Mouse (Mus musculus) v-Abl transformed pro-B cells (cell line): ENCODE measurements around the gene Unc13a.

Experiments used
- in situ Hi-C, 2 experiments: fragments of 400-800 bp; cut with MboI; formaldehyde crosslinking; loops; one replicate each; pipeline ENCODE4 v1.15.1; 2025; ENCODE audit not compliant: unreplicated experiment in 2 of 2

Unc13a gene

GRCm38 (mm10) chr8:71670198-71670597, 1.4 kb downstream of the Unc13a start:
- in situ Hi-C loops, result loop anchor here (25.0 kb wide), 1 partner anchor 783 kb away; the partner anchor contains the start of genes Rpl18a (in 2 of the 2) and Slc5a5 (in 2 of the 2)

- in situ Hi-C loops, result loop anchor here (25.0 kb wide), 1 partner anchor 781 kb away; the partner anchor contains the start of genes Rpl18a (in 2 of the 2) and Slc5a5 (in 2 of the 2)
These were observed 3.2 kb downstream of the Unc13a start for GRCm38 (mm10) chr8:71668220-71668975.

- in situ Hi-C loops, result loop anchor here (25.0 kb wide), 1 partner anchor 780 kb away; the partner anchor contains the start of genes Rpl18a (in 2 of the 2) and Slc5a5 (in 2 of the 2)
These were observed 4.3 kb downstream of the Unc13a start for GRCm38 (mm10) chr8:71667256-71667655.

GRCm38 (mm10) chr8:71666855-71667254, 4.7 kb downstream of the Unc13a start:
- in situ Hi-C loops, result loop anchor here (25.0 kb wide), 1 partner anchor 780 kb away; the partner anchor contains the start of genes Rpl18a (in 2 of the 2) and Slc5a5 (in 2 of the 2)

- in situ Hi-C loops, result loop anchor here (25.0 kb wide), 1 partner anchor 778 kb away; the partner anchor contains the start of genes Rpl18a (in 2 of the 2) and Slc5a5 (in 2 of the 2)
These were observed 6.0 kb downstream of the Unc13a start for GRCm38 (mm10) chr8:71665331-71666130.

- in situ Hi-C loops, result loop anchor here (5.0 to 25.0 kb wide), 3 partner anchors 98 to 773 kb away; partner anchors contain the start of genes Rpl18a (in 2 of the 2) and Slc5a5 (in 2 of the 2)
These were observed 11.0 kb downstream of the Unc13a start for GRCm38 (mm10) chr8:71660325-71661120.

GRCm38 (mm10) chr8:71659751-71660150, 11.8 kb downstream of the Unc13a start:
- in situ Hi-C loops, result loop anchor here (5.0 to 25.0 kb wide), 4 partner anchors 97 to 772 kb away; partner anchors contain the start of genes Rpl18a (in 2 of the 2) and Slc5a5 (in 2 of the 2)

DNA sequence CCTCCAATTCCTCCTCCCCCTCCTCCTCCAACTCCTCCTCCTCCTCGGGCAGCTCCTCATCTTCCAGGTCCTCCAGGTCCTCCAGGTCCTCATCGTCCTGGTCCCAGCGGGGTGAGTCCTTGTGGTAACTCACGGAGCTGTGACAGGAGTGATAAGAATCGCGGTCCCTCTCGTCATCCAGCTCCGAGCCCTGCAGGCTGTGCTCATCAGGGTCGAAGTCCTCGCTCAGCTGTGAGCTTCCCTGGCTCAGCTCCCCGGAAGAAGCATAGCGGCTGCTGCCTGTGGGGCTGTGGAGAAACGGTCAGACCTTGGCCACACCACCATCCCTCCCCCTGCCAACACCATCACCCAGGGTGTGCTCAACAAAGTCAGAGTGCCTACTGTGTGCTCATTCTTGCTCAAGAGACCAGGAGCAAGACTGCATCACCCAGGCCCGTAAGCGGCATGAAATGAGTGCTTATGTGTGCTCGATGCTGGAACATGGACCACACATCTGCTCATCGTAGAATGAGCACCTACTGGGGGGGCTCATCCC, 13.0 kb downstream of the Unc13a start:
- in situ Hi-C loops, result loop anchor here (5.0 to 25.0 kb wide), 2 partner anchors 166 to 771 kb away; partner anchors contain the start of genes Rpl18a (in 2 of the 2) and Slc5a5 (in 2 of the 2)

- in situ Hi-C loops, result loop anchor here (5.0 to 25.0 kb wide), 2 partner anchors 166 to 771 kb away; partner anchors contain the start of genes Rpl18a (in 2 of the 2) and Slc5a5 (in 2 of the 2)
These were observed 13.7 kb downstream of the Unc13a start for GRCm38 (mm10) chr8:71657816-71658215.

- in situ Hi-C loops, result loop anchor here (25.0 kb wide), 1 partner anchor 767 kb away; the partner anchor contains the start of genes Rpl18a (in 2 of the 2) and Slc5a5 (in 2 of the 2)
These were observed 17.0 kb downstream of the Unc13a start for GRCm38 (mm10) chr8:71654600-71654999.

DNA sequence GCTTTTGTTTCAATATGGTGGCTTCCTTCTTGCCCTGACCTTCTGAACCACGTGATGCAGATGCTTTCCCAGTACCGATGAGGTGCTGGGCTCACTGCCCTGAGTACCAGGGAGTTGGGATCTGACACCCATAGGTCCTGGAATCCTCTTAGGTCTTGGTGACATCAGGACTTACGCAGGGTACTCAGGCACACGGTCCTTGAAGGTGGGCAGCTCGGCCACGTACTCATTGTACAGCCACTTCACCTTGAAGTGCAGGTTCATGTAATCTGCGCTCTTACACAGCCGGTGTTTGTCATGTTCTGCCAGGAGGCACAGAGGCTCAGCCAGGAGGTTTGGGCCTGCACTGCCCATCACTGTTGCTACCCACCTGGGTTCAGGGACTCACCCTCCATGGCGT, 26.0 kb downstream of the Unc13a start:
- in situ Hi-C loops, result no loop called here

DNA sequence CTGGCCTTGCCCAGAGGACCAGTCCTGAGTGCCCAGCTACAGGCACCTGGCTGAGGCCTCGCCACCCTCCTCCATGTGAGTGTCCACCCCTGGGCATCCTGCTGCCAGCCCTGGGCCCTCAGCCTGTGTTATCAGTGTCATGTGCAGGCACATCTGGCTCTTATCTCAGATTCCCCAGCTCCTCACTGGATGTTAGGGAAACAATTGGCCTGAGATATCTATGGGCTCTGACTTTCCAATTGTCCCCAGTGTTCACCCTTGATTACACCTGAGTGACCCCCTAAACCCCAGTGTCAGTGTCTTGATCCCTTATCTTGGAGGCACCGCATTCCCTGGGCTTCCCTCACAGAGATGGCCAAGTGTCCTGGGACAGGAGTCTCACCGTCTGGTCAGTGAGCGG, 32.2 kb downstream of the Unc13a start:
- in situ Hi-C loops, result no loop called here

DNA sequence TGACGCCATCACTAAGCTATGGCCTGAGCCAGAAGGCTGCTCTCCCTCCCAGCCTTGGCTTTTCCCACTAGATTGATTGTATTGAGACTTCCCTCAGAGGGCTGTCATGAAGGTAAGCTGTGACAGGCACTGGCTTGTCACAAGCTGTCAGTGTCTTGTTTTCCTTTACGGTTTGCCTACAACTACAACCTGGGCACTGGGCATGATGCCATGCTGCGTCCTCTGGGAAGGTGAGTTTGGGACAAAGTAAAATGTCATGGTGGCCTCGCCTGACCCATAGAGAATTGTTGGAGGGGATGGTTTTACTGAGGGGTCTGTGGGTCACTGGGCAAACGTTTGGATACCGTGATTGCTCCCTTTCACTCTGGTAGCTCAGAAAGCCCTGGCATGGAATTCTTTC, 33.2 kb downstream of the Unc13a start:
- in situ Hi-C loops, result no loop called here

- in situ Hi-C loops, result no loop called here
These were observed 34.1 kb downstream of the Unc13a start for GRCm38 (mm10) chr8:71637149-71638095.

GRCm38 (mm10) chr8:71633981-71634667, 37.4 kb downstream of the Unc13a start:
- in situ Hi-C loops, result loop anchor here (5.0 kb wide), 2 partner anchors 37 to 72 kb away; partner anchors contain the start of gene Fam129c (in 1 of the 2)

DNA sequence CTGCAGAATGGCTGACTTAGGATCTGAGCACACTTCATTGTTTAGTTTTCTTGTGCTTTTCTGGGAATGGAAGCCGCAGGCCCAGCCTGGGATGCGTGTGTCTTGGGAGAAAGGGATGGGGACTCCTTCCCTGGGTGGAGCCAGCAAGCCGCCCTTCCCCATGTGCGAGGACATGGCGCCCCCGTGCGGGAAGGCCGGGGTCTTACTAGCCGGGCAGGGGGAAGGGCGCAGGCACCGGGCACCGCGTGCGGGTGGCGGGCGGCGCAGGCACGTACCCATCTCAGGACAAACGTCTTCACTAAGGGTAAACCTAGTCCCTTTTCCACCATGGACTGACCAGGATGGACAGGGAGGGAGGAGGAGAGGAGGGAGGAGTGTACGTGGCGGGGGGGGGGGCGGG, 38.4 kb downstream of the Unc13a start:
- in situ Hi-C loops, result loop anchor here (5.0 kb wide), 2 partner anchors 36 to 71 kb away; partner anchors contain the start of gene Fam129c (in 1 of the 2)

DNA sequence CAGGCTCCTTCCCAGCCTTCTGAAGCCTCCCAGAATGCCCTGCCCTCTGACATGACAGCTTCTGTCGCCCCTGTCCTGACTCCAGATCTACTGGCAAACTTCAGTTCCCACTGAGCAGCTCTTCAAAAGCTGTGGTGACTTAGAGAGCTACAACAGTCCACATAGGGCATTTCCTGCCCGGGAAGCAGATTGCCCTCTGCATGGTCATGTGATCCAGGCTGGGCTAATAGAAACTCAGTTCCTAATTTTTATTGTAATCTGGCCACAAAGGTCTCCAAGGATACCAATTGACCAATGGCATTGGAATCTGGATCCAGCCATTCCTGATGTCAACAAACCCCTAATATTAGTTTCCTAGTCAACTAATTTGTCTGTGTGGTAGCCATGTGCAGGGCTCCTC, 39.7 kb downstream of the Unc13a start:
- in situ Hi-C loops, result loop anchor here (5.0 kb wide), 2 partner anchors 35 to 70 kb away; partner anchors contain the start of gene Fam129c (in 1 of the 2)
